Mouse (Mus musculus): ENCODE results near the gene Knl1.

GRCm38 (mm10) chr2:119035397-119035745, 11.5 kb upstream of the Knl1 start:
- TF ChIP-seq CTCF (IDR thresholded peaks at IDR 0.05; ENCODE audit: low read depth): no peak
- TF ChIP-seq EP300 (IDR thresholded peaks at IDR 0.05; ENCODE audit: low read depth): no peak
